Mouse (Mus musculus) MEL (cell line): ENCODE results near the gene Vwa8. TPM values are rescaled to one million over a fixed set of nuclear protein-coding genes. Genes with fewer than 3 reads are reported as not detected.

ENCODE experiments used
- DNase-seq: peaks from one replicate; pipeline ENCODE4 v3.0.0; 2011; ENCODE audit warnings: low read depth, low spot score
- H3K27ac ChIP-seq: 2 replicates; pipeline ENCODE4 v1.5.1; 2012; ENCODE audit warnings: low read depth, mild to moderate bottlenecking, control low read depth, low read length, moderate library complexity; ENCODE audit not compliant: control insufficient read depth
- H3K27me3 ChIP-seq, 2 experiments: fragments of 150-350 bp in 1 of 2; sonication (generic) in 1 of 2; 2 replicates each; pipeline ENCODE4 v1.6.1; 2012; ENCODE audit warnings: low read length in 2 of 2, mild to moderate bottlenecking in 2 of 2, improper control_type of control experiment in 1 of 2, moderate library complexity in 1 of 2; ENCODE audit not compliant: insufficient read depth in 2 of 2, control insufficient read depth in 1 of 2
- H3K36me3 ChIP-seq, 2 experiments: 2 replicates each; pipeline ENCODE4 v1.6.1; 2012 to 2014; ENCODE audit warnings: low read length in 2 of 2, improper control_type of control experiment in 1 of 2, inconsistent platforms in 1 of 2, mild to moderate bottlenecking in 1 of 2; ENCODE audit not compliant: insufficient read depth in 2 of 2, control insufficient read depth in 1 of 2
- H3K4me1 ChIP-seq, 2 experiments: fragments of 150-350 bp in 1 of 2; sonication (generic) in 1 of 2; 2 replicates each; pipeline ENCODE4 v1.6.1; 2012; ENCODE audit warnings: low read length in 2 of 2, improper control_type of control experiment in 1 of 2, mild to moderate bottlenecking in 1 of 2; ENCODE audit not compliant: insufficient read depth in 2 of 2, control insufficient read depth in 1 of 2
- H3K4me3 ChIP-seq, 2 experiments: fragments of 150-350 bp in 1 of 2; sonication (generic) in 1 of 2; 2 replicates each; pipeline ENCODE4 v1.5.1; 2012; ENCODE audit warnings: low read depth in 2 of 2, low read length in 2 of 2, mild to moderate bottlenecking in 2 of 2, moderate library complexity in 2 of 2, control low read depth in 1 of 2, improper control_type of control experiment in 1 of 2; ENCODE audit not compliant: control insufficient read depth in 1 of 2, insufficient read depth in 1 of 2
- H3K79me2 ChIP-seq: 2 replicates; pipeline ENCODE4 v1.6.1; 2012; ENCODE audit warnings: mild to moderate bottlenecking, low read length, moderate library complexity; ENCODE audit not compliant: control insufficient read depth, poor library complexity, insufficient read depth
- H3K9ac ChIP-seq: 2 replicates; pipeline ENCODE4 v1.6.1; 2012; ENCODE audit warnings: low read depth, mild to moderate bottlenecking, control low read depth, low read length, moderate library complexity; ENCODE audit not compliant: control insufficient read depth, poor library complexity, severe bottlenecking
- H3K9me3 ChIP-seq: fragments of 150-350 bp; sonication (generic); replicated peaks from 2 replicates; pipeline ENCODE4 v1.6.1; 2012; ENCODE audit warnings: mild to moderate bottlenecking, low read length, improper control_type of control experiment, moderate library complexity; ENCODE audit not compliant: insufficient read depth
- CTCF ChIP-seq, 3 experiments: IDR thresholded peaks in 2 of 3; conservative IDR thresholded peaks in 1 of 3; 2 replicates each; pipeline ENCODE4 v1.5.1; 2011 to 2012; ENCODE audit warnings: low read length in 3 of 3, low read depth in 2 of 3, mild to moderate bottlenecking in 2 of 3, improper control_type of control experiment in 1 of 3, inconsistent platforms in 1 of 3, mixed read lengths in 1 of 3, moderate library complexity in 1 of 3; ENCODE audit not compliant: control insufficient read depth in 1 of 3, insufficient read depth in 1 of 3, poor library complexity in 1 of 3, severe bottlenecking in 1 of 3
- ELF1 ChIP-seq: IDR thresholded peaks from 2 replicates; pipeline ENCODE4 v1.6.1; 2014; ENCODE audit warnings: low read depth, mild to moderate bottlenecking, inconsistent platforms, low read length, improper control_type of control experiment, moderate library complexity
- MAFK ChIP-seq: IDR thresholded peaks from 2 replicates; pipeline ENCODE4 v1.6.1; 2011; ENCODE audit warnings: low read depth, mild to moderate bottlenecking, low read length, improper control_type of control experiment, borderline replicate concordance
- MAX ChIP-seq: IDR thresholded peaks from 2 replicates; pipeline ENCODE4 v1.6.1; 2011; ENCODE audit warnings: low read length, improper control_type of control experiment
- MXI1 ChIP-seq: IDR thresholded peaks from 2 replicates; pipeline ENCODE4 v1.6.1; 2011; ENCODE audit warnings: mild to moderate bottlenecking, low read depth, low read length, improper control_type of control experiment
- NELFE ChIP-seq: IDR thresholded peaks from 2 replicates; pipeline ENCODE4 v1.6.1; 2011; ENCODE audit warnings: low read depth, low read length, improper control_type of control experiment
- POLR2A ChIP-seq, 2 experiments: IDR thresholded peaks; 2 replicates each; pipeline ENCODE4 v1.6.1; 2011 to 2012; ENCODE audit warnings: low read length in 2 of 2, mild to moderate bottlenecking in 2 of 2, control low read depth in 1 of 2, improper control_type of control experiment in 1 of 2, low read depth in 1 of 2, moderate library complexity in 1 of 2; ENCODE audit not compliant: control insufficient read depth in 1 of 2, insufficient read depth in 1 of 2, poor library complexity in 1 of 2
- SIN3A ChIP-seq: IDR thresholded peaks from 2 replicates; pipeline ENCODE4 v1.6.1; 2012; ENCODE audit warnings: low read length, improper control_type of control experiment, inconsistent platforms
- SMC3 ChIP-seq: IDR thresholded peaks from 2 replicates; pipeline ENCODE4 v1.6.1; 2011; ENCODE audit warnings: low read depth, low read length, improper control_type of control experiment
- TBP ChIP-seq: IDR thresholded peaks from 2 replicates; pipeline ENCODE4 v1.8.0; 2011; ENCODE audit warnings: low read depth, low read length, improper control_type of control experiment
- UBTF ChIP-seq: IDR thresholded peaks from 2 replicates; pipeline ENCODE4 v1.6.1; 2012; ENCODE audit warnings: low read depth, mild to moderate bottlenecking, inconsistent platforms, low read length, improper control_type of control experiment, moderate library complexity, borderline replicate concordance; ENCODE audit not compliant: insufficient read depth
- USF1 ChIP-seq: IDR thresholded peaks from 2 replicates; pipeline ENCODE4 v1.6.1; 2014; ENCODE audit warnings: low read depth, mild to moderate bottlenecking, inconsistent platforms, low read length, improper control_type of control experiment, moderate library complexity
- USF2 ChIP-seq, 2 experiments: IDR thresholded peaks; 2 replicates each; pipeline ENCODE4 v1.6.1; 2011 to 2012; ENCODE audit warnings: improper control_type of control experiment in 2 of 2, low read length in 2 of 2, borderline replicate concordance in 1 of 2, inconsistent platforms in 1 of 2, low read depth in 1 of 2, mild to moderate bottlenecking in 1 of 2; ENCODE audit not compliant: insufficient read depth in 1 of 2
- ZNF384 ChIP-seq: IDR thresholded peaks from 2 replicates; pipeline ENCODE4 v1.6.1; 2012; ENCODE audit warnings: low read depth, mild to moderate bottlenecking, inconsistent platforms, low read length, improper control_type of control experiment
- polyA plus RNA-seq, 2 experiments: library from polyadenylated mRNA; stranded (reverse) in 1 of 2; unstranded in 1 of 2; fragments of >175 nt in 1 of 2; fragments of >200 nt in 1 of 2; gene quantifications; 2 replicates each; pipeline versions ENCODE4 v1.2.1 to v1.2.4; 2012; ENCODE audit warnings: low replicate concordance in 2 of 2, low read depth in 1 of 2; ENCODE audit not compliant: insufficient read length in 2 of 2, insufficient read depth in 1 of 2, missing spikeins in 1 of 2
- total RNA-seq: library from RNA; depleted of rRNA; stranded (reverse); fragments of 300-350 nt; gene quantifications from 2 replicates; pipeline ENCODE4 v1.2.3, GENCODE M21; 2012

The Vwa8 gene
- total and polyA plus RNA-seq, 3 experiments = 12.4 to 19.6 TPM; not detected in 1

DNA sequence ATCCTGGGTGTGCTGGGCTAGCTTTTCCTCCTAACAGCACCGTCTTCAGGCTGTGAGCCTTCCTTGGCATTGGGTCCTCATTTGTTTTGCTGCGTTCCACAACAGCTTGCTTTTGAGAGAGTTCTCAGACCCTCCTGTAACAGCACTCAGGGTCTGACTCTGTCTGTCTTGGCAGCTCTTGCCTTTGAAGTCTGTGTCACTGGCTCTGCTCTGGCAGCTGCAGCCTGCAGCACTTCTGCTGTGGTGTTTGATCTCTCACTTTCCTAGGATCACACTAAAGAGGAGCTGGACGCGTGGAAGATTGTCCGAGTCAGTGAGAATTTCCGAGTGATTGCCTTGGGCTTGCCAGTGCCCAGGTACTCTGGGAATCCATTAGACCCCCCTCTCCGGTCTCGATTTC is 84.5 kb downstream of the Vwa8 start:
- Histone ChIP-seq H3K27me3 (no peaks in the 10 kb centered on the region), H3K27ac (no peak overlapping the region), H3K4me1 (no peaks in the 10 kb centered on the region), H3K9ac (no peak overlapping the region), H3K9me3 (no peaks in the 10 kb centered on the region), H3K79me2 (no peaks in the 10 kb centered on the region), H3K36me3 (no peaks in the 10 kb centered on the region; a peak in 1 of 4 replicates), H3K4me3 (no peak overlapping the region)
- TF ChIP-seq POLR2A (IDR thresholded peaks at IDR 0.05; ENCODE audit: control insufficient read depth in 1 of 2, insufficient read depth in 1 of 2, low read depth in 1 of 2, low read length in 2 of 2, poor library complexity in 1 of 2) (no peak), MAX (no peak), CTCF (IDR thresholded peaks at IDR 0.05 in 2 of 3, conservative IDR thresholded peaks at IDR 0.05 in 1 of 3; ENCODE audit: control insufficient read depth in 1 of 3, insufficient read depth in 1 of 3, low read depth in 2 of 3, low read length in 3 of 3, poor library complexity in 1 of 3, severe bottlenecking in 1 of 3) (no peak), TBP (no peak)
- no peak for DNase-seq

DNA sequence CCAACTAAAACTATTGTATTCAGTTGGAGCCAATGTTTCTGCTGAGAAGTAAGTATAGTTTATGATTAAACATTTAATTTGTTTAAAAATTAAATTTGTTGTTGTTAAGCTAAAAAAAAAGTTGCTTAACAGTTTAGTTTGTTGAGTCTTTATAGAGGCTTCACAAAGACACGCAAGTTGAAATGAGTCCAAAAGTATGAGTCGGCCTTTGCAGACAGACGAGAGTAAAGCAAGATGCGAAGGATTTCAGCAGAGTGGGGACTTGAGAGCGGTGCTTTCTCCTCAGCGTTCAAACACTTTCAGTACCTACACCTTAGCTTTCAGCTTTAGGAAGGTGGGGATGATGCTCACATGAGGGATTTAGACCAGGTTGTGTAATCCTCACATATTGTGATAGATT is 85.7 kb downstream of the Vwa8 start:
- no peaks in the 10 kb centered on the region; a peak in 1 of 4 replicates for H3K36me3 ChIP-seq
- H3K4me1 ChIP-seq = no peaks in the 10 kb centered on the region
- no peak for DNase-seq
- no peaks in the 10 kb centered on the region for H3K27me3 ChIP-seq
- H3K9me3 ChIP-seq = no peaks in the 10 kb centered on the region
- no peaks in the 10 kb centered on the region for H3K79me2 ChIP-seq
- no peak overlapping the region for H3K9ac ChIP-seq
- no peak overlapping the region for H3K4me3 ChIP-seq
- H3K27ac ChIP-seq = no peak overlapping the region
- TF ChIP-seq TBP = no peak
- TF ChIP-seq USF2 (IDR thresholded peaks at IDR 0.05; ENCODE audit: borderline replicate concordance in 1 of 2, insufficient read depth in 1 of 2, low read depth in 1 of 2, low read length in 2 of 2) = no peak
- TF ChIP-seq UBTF = no peak
- no peak for TF ChIP-seq USF1
- no peak for TF ChIP-seq NELFE
- no peak for TF ChIP-seq ZNF384

DNA sequence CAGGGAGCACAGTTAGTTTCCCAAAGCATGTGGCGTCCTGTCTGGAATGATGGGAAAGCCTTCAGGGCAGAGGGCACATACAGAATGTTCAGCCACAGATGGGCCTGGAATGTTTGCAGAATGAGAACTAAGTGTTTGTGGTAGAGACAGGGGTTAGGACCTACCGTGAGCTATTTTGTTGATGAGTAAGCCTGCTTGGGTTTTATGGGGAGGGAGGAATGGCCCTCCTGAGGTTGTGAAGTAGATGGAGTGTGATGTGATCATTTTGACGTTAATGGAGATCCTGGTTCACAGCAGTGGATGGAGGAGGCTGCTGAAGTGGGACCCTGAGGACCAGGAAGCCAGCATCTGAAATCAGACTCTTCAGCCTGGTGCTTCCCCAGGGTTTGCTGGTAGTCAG is 86.9 kb downstream of the Vwa8 start:
- H3K36me3 ChIP-seq = no peaks in the 10 kb centered on the region; a peak in 1 of 4 replicates
- TF ChIP-seq MXI1 (no peak), MAFK (no peak), ZNF384 (no peak), CTCF (IDR thresholded peaks at IDR 0.05 in 2 of 3, conservative IDR thresholded peaks at IDR 0.05 in 1 of 3; ENCODE audit: control insufficient read depth in 1 of 3, insufficient read depth in 1 of 3, low read depth in 2 of 3, low read length in 3 of 3, poor library complexity in 1 of 3, severe bottlenecking in 1 of 3) (no peak), POLR2A (IDR thresholded peaks at IDR 0.05; ENCODE audit: control insufficient read depth in 1 of 2, insufficient read depth in 1 of 2, low read depth in 1 of 2, low read length in 2 of 2, poor library complexity in 1 of 2) (no peak), SMC3 (no peak), SIN3A (no peak), UBTF (no peak), ELF1 (no peak)
- H3K27me3 ChIP-seq = no peaks in the 10 kb centered on the region
- no peak overlapping the region for H3K4me3 ChIP-seq
- no peak for DNase-seq
- no peak overlapping the region for H3K9ac ChIP-seq
- H3K4me1 ChIP-seq = no peaks in the 10 kb centered on the region
- H3K27ac ChIP-seq = no peak overlapping the region
- H3K79me2 ChIP-seq = no peaks in the 10 kb centered on the region
- H3K9me3 ChIP-seq = no peaks in the 10 kb centered on the region
